Mouse (Mus musculus) stomach, adult 2 months (tissue): ENCODE data around the gene Tmcc3. TPM values are rescaled to one million over a fixed set of nuclear protein-coding genes. Genes with fewer than 3 reads are reported as not detected.

Experiments
- polyA plus RNA-seq: library from polyadenylated mRNA; depleted of rRNA; stranded (reverse); fragments of >200 nt; gene quantifications from 2 replicates; pipeline ENCODE4 v1.2.3, GENCODE M21; 2012; rRNA removed

The Tmcc3 gene
- polyA plus RNA-seq: 4.9 and 6.0 TPM in 2 replicates

GRCm38 (mm10) chr10:94311511-94312006 lies at the start of gene Tmcc3:
TSS of gene Tmcc3 (plus strand) at chr10:94311949.

GRCm38 (mm10) chr10:94298471-94298870 lies 13.3 kb upstream of the Tmcc3 start, which contains the start of gene Gm4792:
TSS of gene Gm4792 (minus strand) at chr10:94298703.

Other genes starting within 250 kb of the Tmcc3 start
- 0.59 and 1.2 TPM in 2 replicates for gene Nr2c1, start 163.9 kb upstream of the Tmcc3 start, polyA plus RNA-seq
- 10.2 and 13.1 TPM in 2 replicates for gene Ndufa12, start 113.2 kb upstream of the Tmcc3 start, polyA plus RNA-seq
- gene Gm4792, start 13.2 kb upstream of the Tmcc3 start, polyA plus RNA-seq: 0.44 and 1.2 TPM in 2 replicates